Mouse (Mus musculus) lung, postnatal 4 days (tissue): ENCODE data around the gene Dolpp1.

Experiments
- DNase-seq, 2 experiments: peaks; one replicate each; pipeline ENCODE4 v3.0.0; 2021

Gene Dolpp1

GRCm38 (mm10) chr2:30379307-30379706 lies 12.7 kb upstream of the Dolpp1 start:
- DNase-seq = peak in 1 of 2 experiments; percentile 62

GRCm38 (mm10) chr2:30380564-30381376 lies 11.3 kb upstream of the Dolpp1 start:
- no peak for DNase-seq

- no peak for DNase-seq
These were observed 10.7 kb upstream of the Dolpp1 start for GRCm38 (mm10) chr2:30381377-30381725.

- no peak for DNase-seq
These were observed 7.2 kb upstream of the Dolpp1 start for GRCm38 (mm10) chr2:30384814-30385213.

GRCm38 (mm10) chr2:30385591-30385990 lies 6.5 kb upstream of the Dolpp1 start:
- DNase-seq = no peak

- no peak for DNase-seq
These were observed 5.1 kb upstream of the Dolpp1 start for GRCm38 (mm10) chr2:30386913-30387312.

- no peak for DNase-seq
These were observed 3.1 kb upstream of the Dolpp1 start for GRCm38 (mm10) chr2:30389000-30389399.

GRCm38 (mm10) chr2:30392577-30393369 lies 719 bp downstream of the Dolpp1 start:
- DNase-seq = peak; percentile 82 to 92

- no peak for DNase-seq
These were observed 1.3 kb downstream of the Dolpp1 start for GRCm38 (mm10) chr2:30393370-30393656.

- peak in 1 of 2 experiments; percentile 46 for DNase-seq
These were observed 3.7 kb downstream of the Dolpp1 start for GRCm38 (mm10) chr2:30395757-30396156.

- no peak for DNase-seq
These were observed 4.2 kb downstream of the Dolpp1 start for GRCm38 (mm10) chr2:30396246-30396645.

- DNase-seq = no peak
These were observed 6.0 kb downstream of the Dolpp1 start for GRCm38 (mm10) chr2:30397986-30398512.

- peak; percentile 49 to 84 for DNase-seq
These were observed 7.4 kb downstream of the Dolpp1 start for GRCm38 (mm10) chr2:30399191-30400171.

GRCm38 (mm10) chr2:30401581-30401980 lies 9.5 kb downstream of the Dolpp1 start:
- no peak for DNase-seq

- no peak for DNase-seq
These were observed 10.3 kb downstream of the Dolpp1 start for GRCm38 (mm10) chr2:30402351-30402826.

- DNase-seq = no peak
These were observed 10.8 kb downstream of the Dolpp1 start for GRCm38 (mm10) chr2:30402843-30403242.

- DNase-seq = no peak
These were observed 11.8 kb downstream of the Dolpp1 start for GRCm38 (mm10) chr2:30403870-30404269.

- no peak for DNase-seq
These were observed 15.2 kb downstream of the Dolpp1 start for GRCm38 (mm10) chr2:30407221-30407620.

- DNase-seq = no peak
These were observed 15.7 kb downstream of the Dolpp1 start for GRCm38 (mm10) chr2:30407778-30408177.

GRCm38 (mm10) chr2:30408452-30409100 lies 16.5 kb downstream of the Dolpp1 start:
- no peak for DNase-seq

- DNase-seq = no peak
These were observed 17.6 kb downstream of the Dolpp1 start for GRCm38 (mm10) chr2:30409454-30410176.
